Mouse (Mus musculus) Muller cell, postnatal 12 days (primary cell): ENCODE results near the gene Rmnd5a.

Source experiments
- DNase-seq: peaks from one replicate; pipeline ENCODE4 v3.0.0-alpha.2; 2015; ENCODE audit errors: inconsistent ontology term

Gene Rmnd5a

DNA sequence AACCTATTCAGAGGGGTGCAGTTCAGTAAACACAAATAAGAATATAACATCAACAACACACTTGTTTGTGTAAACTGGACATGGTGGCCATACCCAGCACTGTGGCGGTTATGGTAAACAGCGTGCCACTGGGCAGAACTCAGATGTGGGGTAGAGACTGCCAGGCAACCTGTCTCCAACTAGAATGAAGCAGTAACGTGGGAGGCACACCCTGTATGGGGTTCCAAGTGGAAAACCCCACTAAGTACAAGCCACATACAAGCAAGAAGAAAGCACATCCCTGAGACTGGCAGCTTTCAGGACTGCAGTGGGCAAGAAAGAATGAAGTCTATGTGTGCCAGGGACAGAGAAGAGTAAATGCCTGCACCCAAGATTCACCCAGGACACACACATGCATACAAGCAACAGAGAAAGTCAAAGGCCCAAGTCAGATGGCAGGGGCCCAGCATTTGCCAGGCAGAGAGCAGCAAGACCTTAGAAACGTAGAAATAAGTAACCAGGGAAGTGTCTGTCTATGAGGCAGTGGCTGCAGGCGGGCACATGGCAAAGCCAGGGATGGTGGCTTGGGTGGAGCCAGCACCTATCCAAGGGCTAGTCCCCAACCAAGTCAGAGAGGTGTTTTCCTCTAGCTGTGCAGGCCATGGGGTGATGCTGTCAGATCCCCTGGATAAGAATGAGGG, 68.3 kb downstream of the Rmnd5a start:
- no peak for DNase-seq

DNA sequence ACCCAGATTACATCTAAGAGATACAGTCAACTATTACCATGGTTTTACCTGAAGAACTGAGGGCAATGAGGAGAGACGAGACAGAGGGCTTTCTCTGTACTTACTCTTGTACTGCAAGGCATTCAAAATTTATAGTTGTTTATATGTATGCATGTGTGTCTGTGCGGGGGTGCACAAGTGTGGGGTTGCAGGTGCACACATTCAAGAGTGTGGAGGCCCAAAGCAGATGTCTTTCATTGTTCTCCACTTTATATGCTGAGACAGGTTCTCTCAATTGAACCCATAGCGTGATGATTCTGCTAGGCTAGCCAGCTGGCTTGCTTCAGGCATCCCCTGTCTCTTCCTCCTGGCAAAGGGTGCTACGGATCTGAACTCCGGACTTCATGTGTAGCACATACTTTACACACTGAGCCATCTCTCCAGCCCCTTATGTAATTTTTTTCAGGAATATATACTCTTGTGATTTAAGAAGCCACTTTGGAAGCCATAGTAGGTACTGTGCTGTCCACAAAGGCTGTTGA, 69.3 kb downstream of the Rmnd5a start:
- DNase-seq: no peak

DNA sequence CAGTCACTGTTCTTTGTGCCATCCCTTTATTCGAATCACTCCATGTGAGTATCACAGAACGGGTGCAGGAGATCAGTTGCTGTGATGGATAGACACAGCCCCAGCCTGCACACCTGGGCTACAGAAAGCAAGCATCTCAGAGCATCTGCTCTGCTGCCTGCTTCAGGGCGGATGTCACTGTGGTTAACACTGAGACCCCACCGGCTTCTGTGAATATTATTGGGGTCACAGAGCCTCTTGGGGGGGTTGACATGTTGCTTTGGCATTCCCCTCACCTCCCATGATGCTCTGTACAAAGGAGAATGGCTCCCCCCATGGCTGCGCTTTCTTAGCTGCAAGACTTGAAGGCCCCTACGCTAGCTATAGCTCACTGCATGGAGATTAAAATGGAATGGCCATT, 71.0 kb downstream of the Rmnd5a start:
- no peak for DNase-seq

DNA sequence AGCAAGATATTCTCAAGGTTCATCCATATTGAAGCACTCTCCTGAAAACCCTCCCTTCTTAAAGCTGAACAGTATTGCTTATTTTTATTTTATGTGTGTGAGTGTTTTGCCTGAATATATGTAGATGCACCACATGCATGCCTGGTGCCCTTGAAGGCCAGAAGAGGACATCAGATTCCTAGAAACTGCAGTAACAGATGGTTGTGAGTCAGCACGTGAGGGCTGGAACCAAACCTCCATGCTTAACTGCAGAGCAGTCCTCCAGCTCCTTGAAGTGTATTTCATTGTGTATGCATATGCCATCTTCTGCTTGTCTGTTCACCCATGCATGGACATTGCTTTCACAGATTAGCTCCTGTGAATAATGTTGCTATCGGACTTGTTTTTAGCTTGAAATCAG, 76.4 kb downstream of the Rmnd5a start:
- no peak for DNase-seq

DNA sequence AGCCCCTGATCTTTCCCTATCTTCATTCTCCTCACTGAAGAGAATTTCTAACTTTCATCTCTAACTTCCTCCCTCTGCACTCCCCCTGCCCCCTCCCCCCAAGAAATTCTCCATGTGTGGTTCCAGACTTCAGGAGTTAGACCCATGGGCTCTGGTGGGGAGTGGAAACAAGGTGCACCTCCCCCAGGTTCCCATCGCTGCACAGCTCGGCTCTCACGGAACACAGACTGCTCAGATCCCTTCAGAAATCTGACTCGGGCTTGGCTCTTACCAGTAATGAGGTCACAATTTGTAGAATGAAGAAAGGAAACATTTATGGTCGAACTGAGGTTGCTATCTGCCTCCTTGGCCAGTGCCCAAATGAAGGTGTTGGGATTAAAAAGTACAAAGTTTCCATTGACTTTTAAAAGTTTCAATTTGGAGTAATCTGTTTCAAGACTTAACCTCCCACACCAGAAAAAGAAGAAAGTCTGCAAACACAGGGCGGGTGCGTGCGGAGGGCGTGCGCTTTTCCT, 79.2 kb downstream of the Rmnd5a start:
- DNase-seq: no peak

DNA sequence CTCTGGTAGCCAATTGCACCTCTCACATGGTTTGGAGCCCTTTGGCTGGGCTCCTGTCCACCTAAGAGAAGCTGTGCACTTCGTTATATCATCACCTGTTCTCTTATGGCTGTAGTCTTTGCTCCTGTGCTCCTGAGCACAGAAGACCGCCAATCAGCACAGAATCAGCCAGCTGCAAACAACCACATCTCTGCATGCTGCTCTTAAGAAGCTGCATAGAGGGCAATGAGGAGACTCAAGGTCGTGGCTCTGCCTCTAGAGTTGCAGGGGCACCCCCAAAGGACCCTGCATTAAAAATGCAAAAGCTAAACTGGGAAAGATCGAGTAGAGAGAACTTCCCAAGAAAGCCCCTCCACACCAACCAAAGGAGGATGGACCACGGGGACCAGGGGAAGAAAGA, 79.7 kb downstream of the Rmnd5a start:
- no peak for DNase-seq

DNA sequence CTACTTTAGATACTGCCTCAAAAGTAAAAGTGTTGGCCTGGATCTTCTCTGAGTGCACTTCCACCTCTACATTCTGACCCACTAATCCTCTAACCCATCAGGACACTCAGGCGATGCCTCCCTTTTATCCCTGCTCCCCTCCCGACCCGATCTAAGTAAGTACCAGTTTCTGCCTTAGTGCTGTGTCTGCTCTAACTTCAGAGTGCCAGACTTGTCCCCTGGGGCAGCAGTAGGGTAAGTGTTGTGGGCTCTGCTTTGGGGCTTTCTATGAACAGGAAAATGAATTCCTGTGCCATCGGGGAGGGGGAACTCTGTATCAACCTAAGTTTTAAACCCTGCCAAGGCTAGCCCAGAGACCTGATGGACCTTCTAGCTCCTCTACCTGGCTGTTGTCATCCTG, 80.2 kb downstream of the Rmnd5a start:
- no peak for DNase-seq

DNA sequence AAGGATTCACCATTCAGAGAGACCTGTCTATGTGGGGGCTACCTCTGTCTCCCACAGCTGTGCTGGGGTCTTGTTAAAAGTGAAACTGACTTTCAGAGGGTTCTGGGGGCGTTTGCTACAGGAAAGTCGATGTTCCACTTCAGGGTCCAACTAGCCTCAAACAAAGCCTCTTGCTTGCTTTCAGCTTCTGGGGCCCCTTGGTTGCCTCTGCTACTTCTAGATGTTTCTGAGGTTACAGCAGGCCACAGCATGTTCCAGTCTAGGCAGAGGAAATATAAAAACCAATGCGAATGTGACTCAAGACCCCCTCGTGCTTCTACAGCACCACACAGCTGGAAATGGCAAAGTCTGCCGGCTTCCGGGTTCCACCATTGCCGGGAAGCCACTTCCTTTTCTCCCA, 82.9 kb downstream of the Rmnd5a start:
- DNase-seq: no peak

DNA sequence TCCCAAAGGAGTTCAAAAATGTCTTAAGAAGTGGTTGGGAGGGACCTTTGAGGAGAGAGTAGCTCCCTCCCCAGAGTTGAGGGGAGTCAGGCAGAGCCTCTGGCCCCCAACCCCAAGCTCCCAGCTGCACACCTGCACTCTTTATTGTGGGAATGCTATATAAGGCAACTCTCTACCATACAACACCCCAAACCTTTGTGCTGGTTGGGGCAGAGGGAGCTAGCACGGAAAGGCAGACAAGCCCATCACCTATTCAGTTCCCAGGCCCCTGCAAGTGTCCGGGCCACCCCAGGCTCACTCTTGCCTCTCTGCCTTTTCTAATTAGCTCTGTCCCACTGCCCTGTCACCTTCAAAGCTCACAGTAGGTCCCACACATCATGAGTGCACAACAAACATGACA, 86.7 kb downstream of the Rmnd5a start:
- DNase-seq: no peak

DNA sequence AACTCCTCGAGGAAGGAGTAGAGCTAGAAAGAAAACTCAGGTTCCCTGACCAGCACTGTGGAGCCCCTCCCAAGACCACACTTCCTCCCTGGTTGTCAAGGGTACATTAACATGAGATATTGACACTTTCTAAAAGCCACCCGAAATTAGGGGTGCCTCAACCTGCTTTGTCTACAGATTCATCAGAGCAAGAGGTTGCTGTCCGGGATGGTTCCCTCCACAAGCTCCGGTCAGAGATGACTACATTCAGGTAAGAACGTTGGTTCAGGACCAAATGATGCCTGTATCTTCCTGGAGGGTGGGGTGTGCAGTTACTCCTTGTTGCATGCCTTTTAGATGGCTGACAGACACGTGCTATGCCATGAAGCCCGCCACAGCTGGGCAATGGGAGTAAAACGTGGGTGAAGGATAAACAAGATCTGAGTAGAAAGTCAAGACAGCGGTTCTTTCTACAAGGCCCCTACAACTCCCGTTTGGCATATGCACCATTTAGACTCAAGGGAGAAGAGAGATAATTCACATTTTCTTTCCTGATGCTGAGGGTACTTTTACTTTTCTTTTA, 87.5 kb downstream of the Rmnd5a start:
- no peak for DNase-seq

DNA sequence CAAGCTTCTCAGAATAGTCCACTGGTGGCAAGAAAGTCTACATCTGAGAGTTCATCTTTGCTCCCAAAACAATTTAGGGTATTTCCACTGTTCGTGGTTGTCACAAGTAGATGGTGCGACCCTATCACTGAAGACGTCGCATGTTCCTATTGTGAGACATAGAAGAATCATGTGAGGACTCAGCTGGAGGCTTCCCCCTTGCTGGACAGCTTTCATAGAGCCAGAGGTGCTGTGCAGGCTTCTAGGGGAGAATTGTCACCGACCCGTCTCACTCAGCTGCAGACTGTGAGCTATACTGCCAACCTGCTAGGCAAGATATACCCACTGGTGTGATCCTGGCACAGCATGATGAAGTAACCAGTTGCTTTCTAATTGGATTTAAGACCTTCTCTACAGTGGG, 88.2 kb downstream of the Rmnd5a start:
- no peak for DNase-seq

DNA sequence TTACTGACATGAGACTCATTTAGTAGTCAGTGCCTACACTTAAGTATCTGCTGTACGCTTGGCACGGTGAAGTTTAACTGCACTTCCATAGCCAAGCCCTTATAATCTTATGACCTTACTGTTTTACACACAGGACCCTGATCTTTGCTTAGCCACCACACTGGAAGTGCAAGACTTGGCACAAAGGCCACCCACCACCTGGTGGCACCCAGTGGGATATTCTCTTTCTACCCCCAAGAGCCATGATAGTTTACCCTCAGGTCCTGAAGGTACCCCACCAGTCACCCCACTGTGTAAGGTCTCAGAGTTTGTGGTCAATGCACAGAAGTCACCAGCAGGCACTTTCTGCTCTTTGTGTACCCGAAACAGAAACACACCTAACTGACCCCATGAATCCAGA, 89.2 kb downstream of the Rmnd5a start:
- no peak for DNase-seq

DNA sequence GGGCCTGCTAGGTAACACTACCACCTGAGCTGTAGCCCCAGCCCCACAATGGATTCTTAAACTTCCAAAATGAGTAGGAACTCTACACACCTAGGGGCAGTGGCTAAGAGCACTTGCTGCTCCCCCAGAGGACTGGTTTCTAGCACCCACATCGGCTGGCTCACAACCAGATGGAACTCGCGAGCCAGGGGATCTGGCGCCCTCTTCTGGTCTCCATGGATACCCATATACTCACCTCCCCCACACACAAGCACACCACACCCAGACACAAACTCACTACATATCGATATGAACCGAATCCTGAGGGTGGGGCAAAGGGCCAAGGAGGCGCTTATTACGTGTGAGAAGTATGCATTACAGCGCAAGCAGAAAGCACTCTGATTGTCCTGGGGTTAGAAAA, 92.4 kb downstream of the Rmnd5a start:
- DNase-seq: no peak

DNA sequence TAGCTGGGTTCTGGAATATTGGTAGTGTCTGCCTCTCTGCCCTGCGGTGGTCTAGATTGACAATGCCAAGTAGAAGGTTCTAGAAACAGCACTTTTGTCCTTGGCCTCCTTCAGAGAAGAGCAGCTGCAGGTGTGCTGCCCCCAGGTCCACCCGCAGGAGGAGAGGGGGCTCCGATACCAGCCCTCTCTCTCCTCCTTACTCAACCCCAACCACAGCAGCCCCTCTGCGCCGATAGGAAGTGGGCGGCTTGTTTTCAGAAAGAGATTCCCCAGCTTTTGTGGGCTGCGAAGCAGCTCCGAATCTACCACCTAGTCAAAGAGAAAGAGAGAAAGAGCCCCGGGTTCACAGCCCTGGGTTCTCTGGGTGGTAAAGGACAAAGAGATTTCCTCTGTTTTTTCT, 99.3 kb downstream of the Rmnd5a start:
- no peak for DNase-seq

DNA sequence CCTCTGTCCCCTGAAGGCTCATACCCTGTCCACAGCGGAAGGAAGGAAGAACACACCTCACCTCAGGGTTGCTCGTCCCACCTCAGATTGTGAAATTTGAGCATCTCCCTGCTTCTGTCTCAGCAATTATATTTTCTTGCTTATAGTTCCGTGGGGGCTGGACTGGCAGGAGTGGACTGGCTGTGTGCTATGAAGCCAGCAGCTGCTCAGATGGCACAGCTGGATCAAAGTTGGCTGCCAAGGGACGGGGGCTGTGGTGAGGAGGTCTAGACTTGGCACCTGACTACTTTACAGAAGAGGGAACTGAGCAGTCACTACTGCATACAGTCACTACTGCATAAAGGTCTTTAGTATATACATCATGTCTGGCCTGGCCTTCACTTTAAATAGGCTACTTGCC, 101.1 kb downstream of the Rmnd5a start:
- no peak for DNase-seq

DNA sequence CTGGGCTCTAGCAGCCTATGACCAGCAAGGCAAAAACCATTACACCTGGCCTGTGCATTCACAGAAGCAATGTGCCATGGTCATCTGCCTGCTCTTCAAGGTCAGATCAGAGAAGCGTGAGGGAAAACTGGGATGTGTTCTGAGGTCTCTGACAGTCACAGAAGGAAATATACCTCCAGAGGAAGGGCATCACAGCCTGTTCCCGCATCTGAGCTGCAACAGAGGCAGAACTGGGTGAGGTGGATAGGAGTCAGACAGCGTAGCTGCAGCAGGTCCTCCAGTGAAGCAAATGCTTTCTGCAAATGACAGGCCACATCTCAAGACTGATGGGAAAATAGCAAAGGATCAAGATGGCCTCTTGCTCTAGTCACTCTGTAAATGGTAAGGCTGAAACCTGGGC, 101.5 kb downstream of the Rmnd5a start:
- no peak for DNase-seq
